Mouse (Mus musculus) heart, adult 9 months (tissue): Measurements from ENCODE around the gene Grk5.
A peak's percentile ranks its signal among the peaks of the same experiment; 100 is the strongest.

ENCODE experiments used
- DNase-seq, 2 experiments: peaks; one replicate each; pipeline ENCODE4 v3.0.0; 2022; ENCODE audit warnings: low spot score in 2 of 2

Grk5 gene

DNA sequence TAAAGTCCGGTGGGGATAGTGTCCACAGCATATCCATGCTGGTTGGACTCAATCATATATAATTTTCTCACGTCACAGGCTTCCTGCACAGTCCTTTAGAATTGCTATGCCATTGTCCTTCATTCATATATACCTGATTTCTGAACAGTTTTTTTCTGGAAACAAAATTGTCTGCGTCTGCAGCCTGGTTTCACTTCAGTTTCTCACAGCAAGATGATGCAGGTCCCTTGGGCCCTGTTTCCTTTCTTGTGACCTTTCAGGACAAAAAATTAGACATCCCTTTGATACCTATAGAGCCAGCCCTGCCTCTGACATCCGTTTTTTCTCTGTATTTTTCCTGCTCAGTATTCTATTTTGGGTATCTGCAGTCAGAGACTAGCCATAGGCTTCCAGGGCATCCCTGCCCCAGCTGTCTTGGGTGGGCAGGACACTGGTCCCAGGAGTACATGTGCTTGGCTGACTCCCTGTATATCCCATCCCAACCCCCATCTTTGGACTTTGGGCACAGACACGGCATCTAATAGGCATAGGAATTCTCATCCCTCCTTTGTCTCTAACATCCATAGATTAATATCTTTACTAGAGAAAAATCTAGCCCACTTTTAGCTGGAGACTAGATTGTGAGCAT, 167.3 kb downstream of the Grk5 start:
- no peak for DNase-seq

DNA sequence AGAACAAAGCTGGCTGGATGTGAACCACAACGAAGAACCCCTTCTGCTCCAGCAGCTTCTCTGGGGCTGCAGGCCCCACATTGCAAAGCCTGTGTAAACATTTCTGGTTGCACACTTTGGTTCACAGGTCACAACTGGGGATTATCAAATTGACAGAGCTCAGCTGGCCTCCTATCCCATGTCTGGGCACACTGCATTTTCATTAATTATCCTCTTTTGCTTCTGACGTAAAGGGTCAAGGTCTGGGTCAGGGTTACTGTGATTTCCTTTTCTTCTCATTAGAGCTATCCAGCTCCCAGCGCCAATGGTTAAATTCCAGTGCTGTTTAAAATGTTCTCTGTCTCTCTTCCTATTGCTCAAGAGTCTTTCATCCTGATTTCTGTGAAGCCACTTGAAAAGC, 168.0 kb downstream of the Grk5 start:
- DNase-seq: peak; percentile 53 to 63

DNA sequence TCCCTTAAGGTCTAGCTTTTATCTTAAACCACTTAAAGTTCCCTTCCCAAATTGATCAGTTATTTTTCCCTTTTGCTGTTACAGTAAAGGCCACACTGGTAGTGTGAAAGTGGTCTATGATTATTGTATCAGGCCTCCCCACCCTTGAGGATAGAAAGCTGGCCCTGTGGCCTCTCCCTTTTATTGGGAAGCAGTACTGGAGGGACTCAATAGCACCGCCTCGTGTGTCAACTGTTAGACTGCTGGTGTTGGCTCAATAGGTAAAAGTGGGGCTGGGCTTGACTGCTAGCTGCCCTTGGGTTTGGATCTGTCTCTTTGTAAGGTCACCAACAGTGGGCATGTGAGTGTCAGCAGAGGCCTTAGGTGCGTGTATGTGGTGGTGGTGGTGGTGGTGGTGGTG, 174.8 kb downstream of the Grk5 start:
- DNase-seq: no peak

DNA sequence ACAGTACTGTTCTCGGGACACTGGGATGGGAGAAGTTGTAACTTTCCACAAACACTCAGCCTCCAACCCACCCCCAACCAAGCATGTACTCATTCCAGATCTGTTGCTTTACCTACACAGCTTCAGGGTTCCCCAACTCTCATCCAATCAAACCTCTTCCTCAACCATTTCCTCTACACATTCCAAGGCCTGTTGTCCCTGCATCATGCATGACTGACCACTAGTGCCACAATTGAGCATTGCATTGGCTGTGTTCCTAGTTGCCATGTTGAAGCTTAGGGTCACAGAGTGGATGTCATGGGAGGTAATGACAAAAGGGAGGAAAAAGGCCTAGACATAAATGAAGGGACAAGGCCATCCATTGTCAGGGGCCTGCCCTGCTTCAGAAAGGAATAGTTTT, 175.5 kb downstream of the Grk5 start:
- DNase-seq: no peak

DNA sequence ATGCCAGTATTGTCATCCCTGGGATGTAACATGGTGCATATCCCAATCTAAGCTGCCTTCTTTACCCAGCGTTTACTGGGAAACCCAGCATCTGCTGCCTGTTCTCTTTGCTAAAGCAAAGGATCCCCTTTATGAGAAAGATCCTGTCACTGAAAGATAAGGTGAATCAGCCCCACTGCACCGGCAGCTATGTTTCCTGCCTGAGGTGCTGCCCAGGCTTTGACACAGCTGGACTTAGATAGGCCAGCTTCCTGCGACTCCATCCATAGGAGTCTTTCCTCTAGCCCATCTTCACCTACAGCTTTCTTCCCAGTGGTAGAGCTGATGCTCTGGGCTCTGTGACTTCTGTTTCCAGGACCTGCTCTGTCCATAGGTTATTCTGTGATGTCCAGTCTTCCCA, 189.1 kb downstream of the Grk5 start:
- no peak for DNase-seq

DNA sequence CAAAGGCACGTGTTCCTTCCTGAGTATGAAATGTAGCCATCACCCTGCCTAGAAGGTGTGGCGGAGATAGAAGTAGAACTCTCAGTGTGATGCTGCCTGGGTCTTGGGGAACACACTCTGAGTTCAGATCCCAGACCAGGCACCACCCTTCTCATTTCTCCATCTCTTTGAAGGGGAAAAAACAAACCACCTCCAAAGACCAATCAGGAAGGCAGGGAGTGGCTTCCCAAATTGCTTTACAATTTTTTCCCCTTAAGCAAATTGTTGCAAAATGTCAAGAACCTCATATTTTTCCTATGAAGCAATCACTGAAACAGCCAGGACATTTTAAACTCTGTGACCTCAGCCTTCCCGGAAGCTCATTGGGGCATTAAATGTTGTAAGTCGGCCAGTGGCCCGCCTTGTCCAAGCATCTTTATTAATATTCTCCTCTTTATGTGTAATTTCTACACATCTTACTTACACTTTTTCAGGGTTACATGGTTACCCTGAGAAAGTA, 190.8 kb downstream of the Grk5 start:
- DNase-seq: peak in 1 of 2 experiments; percentile 29

DNA sequence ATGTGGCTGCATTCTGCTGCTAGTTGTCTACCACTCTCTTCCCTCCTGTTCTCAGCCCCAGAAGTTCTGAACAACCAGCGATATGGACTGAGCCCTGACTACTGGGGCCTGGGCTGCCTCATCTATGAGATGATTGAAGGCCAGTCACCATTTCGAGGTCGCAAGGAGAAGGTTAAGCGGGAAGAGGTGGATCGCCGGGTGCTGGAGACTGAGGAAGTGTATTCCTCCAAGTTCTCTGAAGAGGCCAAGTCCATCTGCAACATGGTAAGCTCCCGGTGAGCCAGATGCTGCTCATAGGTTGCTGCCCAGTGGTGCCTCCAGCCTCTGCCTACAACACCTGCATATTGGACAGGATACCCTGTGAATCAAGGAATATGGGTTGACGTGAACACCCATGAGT, 193.5 kb downstream of the Grk5 start:
- no peak for DNase-seq

DNA sequence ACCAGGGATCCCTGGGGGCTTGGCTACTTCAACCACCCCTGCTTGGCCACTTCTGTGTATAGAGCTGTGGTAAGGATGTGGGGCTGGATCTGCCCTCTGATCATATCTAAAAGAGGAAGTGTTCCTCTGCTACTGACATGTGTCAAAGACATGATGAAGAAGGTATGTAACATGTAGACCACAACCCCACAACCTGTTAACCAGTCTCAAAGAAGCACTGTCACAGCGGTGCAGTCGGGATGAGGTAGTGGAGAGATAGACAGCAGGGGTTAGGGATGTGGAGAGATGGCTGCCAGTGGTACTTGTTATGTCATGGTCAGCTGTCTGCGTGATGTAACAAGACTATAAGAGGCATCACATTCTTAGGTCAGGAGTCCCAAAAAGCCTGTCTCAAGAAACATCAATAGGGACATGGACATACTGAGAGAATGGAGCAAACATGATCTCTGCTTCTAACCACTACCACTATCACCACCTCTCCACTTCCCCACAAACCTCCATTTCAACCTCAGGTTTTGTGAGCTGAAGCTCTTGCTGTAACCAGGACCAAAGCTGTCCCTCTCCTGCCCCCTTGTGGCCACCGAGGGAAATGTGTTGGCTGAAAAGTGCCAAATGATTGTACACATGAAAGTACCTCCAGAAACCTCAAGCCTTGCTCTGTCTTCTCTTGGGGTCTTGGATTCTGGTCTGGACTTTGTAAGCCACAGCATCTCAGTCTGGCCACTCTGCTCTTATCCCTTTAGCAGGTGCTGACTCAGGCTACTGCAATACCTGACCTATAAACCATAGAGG, 194.8 kb downstream of the Grk5 start:
- DNase-seq: peak; percentile 68 to 90

DNA sequence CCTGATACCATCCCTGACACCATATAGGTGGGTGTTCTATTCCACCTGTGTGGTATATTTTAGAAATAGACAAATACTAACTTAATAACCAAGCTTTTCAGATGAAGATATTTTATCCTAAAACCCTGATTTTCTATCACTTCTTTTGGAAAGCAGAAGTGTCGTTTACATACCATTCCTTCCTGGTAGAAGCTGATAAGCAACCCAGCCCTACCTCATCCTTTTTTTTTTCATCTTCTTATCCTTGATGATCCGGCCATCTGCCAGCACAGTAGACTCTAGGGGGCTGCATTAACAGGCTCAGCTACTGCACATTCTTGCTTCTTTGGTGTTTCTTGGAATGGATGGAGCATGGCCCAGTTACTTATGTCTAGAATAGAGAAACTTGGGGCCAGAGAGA, 195.7 kb downstream of the Grk5 start:
- DNase-seq: no peak

DNA sequence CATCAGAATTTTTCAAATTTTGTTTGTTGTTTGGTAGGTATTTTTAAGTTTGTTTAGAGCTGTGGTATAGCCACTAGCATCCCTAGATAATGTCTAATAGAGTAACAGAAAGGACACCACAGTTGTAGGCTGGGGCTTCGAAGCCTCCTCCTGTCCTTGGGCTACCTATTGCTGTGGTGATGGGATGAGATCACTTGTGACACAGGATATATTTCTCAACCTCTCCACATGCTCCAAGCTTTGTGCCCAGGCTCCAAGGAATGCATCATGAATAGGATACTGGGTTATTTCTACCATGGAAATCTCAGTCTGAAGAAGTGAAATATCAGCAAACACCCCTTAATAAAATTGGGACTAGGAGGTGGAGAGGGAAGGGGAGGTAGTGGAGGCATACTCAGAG, 198.2 kb downstream of the Grk5 start:
- no peak for DNase-seq

DNA sequence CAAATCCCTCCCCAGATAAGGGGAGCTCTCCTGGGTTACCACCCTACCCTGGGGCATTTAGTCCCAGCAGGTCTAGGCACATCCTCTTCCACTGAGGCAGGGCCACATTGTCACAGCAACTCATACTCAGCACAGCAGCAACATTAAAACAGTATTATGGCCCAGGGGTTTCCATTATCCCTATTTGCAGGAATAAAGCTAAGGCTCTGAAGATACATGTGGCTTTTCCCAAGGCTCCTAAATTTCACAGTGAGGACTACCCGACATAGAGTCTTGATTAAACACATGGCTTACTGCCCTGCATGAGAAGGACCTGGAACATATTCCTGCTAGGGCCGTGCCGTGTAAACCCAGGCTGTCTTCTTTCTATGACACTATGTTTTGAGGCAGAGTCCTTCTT, 199.5 kb downstream of the Grk5 start:
- DNase-seq: no peak

DNA sequence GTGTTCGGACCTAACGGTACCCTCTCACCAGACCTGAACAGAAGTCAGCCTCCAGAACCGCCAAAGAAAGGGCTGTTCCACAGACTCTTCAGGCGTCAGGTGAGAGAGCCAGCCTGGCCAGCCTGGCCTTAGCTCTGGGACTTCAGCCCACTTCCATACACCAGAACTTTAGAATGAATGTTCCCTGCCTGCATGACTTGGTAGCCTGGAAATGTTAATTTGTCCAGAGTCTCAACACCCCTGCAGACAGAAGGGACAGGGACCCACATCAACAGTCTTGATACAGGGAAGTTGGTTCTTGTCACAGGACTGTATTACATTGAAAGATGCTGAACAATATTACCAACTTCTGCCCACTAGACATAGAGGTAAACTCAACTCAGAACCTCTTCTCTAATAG, 201.0 kb downstream of the Grk5 start:
- DNase-seq: no peak

DNA sequence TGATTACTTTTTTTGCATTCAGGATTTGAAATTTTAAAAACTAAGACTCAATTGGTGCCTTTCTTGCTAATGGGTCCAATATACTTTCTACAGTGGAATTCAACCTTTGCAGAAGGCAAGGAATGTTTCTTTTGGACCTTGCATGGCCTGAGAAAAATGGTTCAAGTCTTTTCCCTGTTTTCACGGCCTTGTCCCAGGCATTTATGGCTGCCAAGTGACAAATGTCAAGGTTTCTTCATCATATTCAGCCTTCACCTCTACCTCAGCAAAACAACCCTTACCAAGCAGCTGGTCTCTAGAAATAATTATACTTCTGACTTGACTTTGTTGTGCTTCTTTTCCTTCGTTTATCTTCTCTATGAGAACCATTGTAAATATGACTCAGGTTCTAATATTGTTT, 207.2 kb downstream of the Grk5 start:
- DNase-seq: no peak

DNA sequence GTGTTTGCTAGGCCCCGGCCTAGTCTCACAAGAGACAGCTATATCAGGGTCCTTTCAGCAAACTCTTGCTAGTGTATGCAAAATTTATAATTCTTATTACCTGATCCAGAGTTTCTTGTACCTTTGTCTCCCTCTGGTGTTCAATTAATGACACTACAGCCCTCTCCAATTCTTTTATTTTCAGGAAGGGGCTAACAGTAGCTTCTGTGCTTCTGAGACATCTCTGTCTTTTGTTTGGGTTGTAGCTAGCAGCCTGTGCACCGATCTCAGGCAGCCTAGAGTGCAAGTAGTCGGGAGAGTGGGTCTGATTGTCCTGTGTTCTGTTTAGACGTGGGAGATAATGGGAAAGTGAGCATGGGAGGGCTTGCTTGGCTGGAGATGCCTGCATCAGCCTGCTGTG, 208.2 kb downstream of the Grk5 start:
- peak; percentile 14 to 15 for DNase-seq

DNA sequence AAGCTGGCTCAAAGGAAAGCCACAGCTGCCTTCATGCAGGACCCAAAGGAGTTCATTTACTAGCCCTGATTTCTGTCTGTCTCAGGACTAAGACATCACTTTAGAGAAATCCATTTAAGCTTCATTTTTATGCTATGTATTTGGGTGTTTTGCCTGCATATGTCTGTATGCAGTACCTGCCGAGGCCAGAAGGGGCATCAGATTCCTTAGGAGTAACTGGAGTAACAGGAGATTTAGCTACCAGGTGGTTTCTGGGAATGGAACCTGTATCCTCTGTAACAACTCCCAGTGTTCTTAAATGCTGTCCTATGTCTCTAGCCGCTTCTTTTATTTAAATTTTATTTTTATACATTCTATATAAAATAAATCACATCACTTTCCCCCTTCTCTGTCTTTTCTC, 220.6 kb downstream of the Grk5 start:
- DNase-seq: no peak

DNA sequence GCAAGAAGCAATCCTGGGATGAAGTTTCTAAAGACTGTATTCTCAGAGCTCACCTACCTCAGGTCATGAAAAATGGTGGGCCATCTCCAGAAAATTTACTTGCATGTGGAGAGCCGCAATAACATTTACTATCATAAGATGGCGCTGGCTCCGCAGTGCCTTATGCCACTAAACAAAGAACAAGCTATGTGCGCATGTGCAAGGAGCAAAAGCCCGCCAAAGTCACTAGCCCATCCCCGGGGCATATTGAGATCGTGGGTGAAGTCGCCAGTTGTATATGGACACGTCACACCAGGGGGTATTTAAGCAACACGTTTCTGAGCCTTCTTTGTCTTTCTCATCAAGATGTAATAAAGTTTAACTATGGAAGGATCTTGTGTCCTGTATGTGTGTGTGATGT, 241.5 kb downstream of the Grk5 start:
- DNase-seq: no peak

DNA sequence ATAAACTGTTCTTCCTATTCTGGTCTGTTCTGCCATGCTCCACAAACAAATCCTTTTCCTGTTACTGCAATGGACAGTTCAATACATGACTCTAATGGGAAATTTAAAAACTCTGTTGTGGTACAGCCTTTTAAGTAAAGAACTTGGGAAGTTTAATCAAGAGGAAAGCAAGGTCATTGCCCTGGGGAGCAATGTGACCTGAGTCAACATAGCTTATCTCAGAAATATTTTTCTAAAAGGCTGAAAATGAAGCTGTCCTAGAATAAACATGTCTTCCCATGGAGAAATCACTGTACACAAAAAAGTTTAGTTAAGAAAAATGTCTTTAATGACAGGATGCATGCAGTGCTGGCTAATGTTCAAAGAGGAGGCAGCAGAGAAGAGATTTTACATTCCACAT, 249.1 kb downstream of the Grk5 start:
- no peak for DNase-seq

DNA sequence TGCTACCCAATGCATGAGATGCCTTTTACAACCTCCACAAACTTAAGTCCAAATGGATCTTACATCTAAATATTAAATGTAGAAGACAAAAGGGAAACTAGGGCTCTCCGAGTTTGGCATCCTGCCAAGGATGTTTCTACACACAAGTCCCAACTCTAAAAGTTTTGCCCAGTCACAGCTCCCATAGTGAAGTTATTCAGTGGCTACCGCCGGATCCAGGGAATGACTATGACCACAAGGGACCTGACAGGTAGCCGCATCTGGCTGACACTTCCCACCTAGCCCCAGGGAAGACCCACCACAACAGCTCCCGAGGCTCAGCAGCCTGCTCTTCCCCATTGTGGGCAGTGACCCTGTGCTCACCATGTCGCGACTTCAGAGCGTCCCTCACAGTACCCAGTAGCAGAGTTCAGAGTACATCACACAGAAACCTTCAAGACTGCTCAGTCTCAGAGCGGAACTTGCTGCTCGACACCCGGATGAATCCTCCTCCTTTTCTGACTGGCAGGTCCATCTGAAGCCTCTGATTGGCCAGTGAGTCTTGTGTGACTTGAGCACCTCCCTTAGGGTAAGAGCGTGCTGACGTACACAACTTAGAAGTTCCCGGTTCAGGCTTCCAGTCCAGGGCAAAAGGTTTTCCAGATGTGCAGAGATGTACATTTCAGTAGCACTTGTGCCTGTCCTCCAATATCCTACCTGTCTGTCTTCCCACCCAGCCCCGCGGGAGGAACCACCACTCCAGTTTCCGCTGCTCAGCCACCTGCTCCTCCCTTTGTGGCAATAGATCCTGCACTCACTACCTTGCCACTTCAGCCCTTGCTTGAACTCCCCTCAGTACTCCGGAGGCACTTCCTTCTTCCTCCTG, 251.0 kb downstream of the Grk5 start, which contains the start of gene Zfp950:
Zfp950 (minus strand) TSS at position 499 of the 865 bp plus-strand sequence.
- DNase-seq: peak; percentile 91 to 94

DNA sequence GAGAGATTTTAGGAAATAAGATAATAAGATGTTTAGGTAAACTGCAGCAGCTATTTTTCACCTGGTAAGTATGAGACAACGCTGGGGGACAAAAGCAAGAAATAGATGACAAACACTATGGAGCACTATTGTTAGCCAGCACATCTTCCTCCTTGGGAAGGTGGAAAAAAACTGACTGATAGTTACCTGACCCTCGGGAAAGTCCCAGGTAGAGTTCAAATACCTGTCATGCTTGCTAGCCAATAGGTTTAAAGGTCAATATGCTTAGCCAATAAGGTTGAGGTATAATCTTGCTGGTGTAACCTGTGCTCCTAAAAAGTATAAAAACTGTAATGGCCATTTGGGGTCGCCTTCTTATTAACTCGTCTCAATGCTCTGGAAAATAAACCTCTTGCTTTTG, 251.8 kb downstream of the Grk5 start:
- no peak for DNase-seq
